Mouse (Mus musculus): ENCODE results near the gene Ddx18. TPM values are rescaled to one million over a fixed set of nuclear protein-coding genes. Genes with fewer than 3 reads are reported as not detected.

The Ddx18 gene
- total RNA-seq, 2 experiments from 2014 or later: 36.6 to 37.7 TPM

- no peak for DNase-seq
Measured at GRCm38 (mm10) chr1:121527600-121528398, 40.0 kb downstream of the Ddx18 start.

DNA sequence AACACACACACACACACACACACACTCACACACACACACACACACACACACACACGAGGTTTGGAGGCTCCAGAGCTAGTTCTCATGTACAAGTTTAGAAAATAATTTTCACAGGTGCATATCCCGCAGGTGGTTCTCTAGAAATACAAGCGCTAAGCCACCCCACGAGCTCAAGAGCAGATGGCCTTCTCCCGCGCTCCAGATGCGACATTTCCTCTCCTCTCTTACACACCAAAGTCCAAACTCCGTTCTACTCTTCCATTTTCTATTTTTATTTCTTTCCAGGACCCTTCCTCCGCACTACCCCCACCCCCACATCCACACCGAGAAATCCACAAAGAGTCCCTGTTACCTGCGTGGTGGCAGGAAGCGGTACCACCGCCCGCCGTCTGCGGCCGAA lies 40.7 kb downstream of the Ddx18 start:
- DNase-seq: no peak

GRCm38 (mm10) chr1:121518609-121519008 lies 49.2 kb downstream of the Ddx18 start:
- DNase-seq: no peak

DNA sequence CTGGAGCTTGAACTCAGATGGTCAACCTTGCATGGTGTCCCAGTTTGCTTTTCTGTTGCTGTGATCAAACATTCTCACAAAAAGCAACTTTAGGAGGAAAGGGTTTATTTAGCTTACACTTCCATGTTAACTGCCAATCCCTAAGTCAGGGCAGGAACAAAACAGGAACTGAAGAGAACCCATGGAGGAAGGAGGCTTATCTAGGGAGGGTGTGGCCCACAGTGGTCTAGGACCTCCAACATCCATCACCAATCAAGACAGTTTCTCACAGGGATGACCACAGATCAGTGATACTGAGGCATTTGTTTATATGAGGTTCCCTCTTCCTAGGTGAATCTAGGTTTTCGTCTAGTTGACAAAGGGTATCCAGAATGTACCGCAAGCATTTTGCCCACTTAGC lies 55.8 kb downstream of the Ddx18 start:
- DNase-seq: no peak

- DNase-seq: no peak
Measured at GRCm38 (mm10) chr1:121511186-121511585, 56.6 kb downstream of the Ddx18 start.

- no peak for DNase-seq
Measured at GRCm38 (mm10) chr1:121510420-121511140, 57.2 kb downstream of the Ddx18 start.

GRCm38 (mm10) chr1:121508729-121509128 lies 59.1 kb downstream of the Ddx18 start:
- no peak for DNase-seq

Other genes starting within 250 kb of the Ddx18 start
- gene Insig2, start 235.4 kb downstream of the Ddx18 start, total RNA-seq (2021): 10 to 100 TPM; 47.9 to 89.9 TPM
- 10 to 100 TPM; 16.5 to 19.4 TPM for gene Ccdc93, start 136.9 kb downstream of the Ddx18 start, total RNA-seq (2021)
- not detected for gene Htr5b, start 39.5 kb downstream of the Ddx18 start, total RNA-seq (2021)